Mouse (Mus musculus) heart, postnatal 4 days (tissue): ENCODE results near the gene Amy2a3. TPM values are rescaled to one million over a fixed set of nuclear protein-coding genes. Genes with fewer than 3 reads are reported as not detected.
"Not testable (repeated sequence)": the region's sequence is repeated elsewhere in the genome, so short reads cannot be mapped to it uniquely, and the experiment has no call there.

ENCODE experiments used
- DNase-seq: peaks from one replicate; pipeline ENCODE4 v3.0.0; 2021
- total RNA-seq, 2 experiments: library from RNA; stranded (reverse); gene quantifications; 2 replicates each; pipeline ENCODE4 v1.2.3; 2021

Amy2a3 gene
- not detected for total RNA-seq

GRCm38 (mm10) chr3:113323952-113324351 is at the start of gene Amy2a3:
TSS of gene Amy2a3 (minus strand) at chr3:113324052.
- DNase-seq: not testable (repeated sequence)

DNA sequence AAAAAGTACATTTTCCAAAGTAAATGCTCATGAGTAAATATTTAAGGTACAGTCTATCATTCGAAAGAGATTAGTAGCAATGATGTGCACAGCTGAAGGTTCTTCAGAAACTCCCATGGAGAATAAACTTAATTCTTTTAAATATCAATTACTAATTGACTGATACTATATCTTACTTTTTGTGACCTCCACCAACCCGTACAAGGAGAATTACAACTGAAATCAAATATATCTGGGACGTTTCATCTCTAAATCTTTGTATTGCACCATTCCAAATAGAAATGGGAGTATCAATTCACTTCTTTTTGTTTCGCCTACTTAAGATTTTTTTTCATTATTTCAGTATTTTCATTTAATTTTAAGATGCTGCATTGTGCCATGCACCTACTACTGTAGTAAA is 32.7 kb upstream of the Amy2a3 start, which contains the start of gene Amy2a2:
Amy2a2 (minus strand) TSS at position 101 of the 400 bp plus-strand sequence.
- not testable (repeated sequence) for DNase-seq

- DNase-seq: not testable (repeated sequence)
Measured at GRCm38 (mm10) chr3:113345484-113345883, 21.6 kb upstream of the Amy2a3 start.

GRCm38 (mm10) chr3:113312937-113313336 is 10.9 kb downstream of the Amy2a3 start:
- not testable (repeated sequence) for DNase-seq

DNA sequence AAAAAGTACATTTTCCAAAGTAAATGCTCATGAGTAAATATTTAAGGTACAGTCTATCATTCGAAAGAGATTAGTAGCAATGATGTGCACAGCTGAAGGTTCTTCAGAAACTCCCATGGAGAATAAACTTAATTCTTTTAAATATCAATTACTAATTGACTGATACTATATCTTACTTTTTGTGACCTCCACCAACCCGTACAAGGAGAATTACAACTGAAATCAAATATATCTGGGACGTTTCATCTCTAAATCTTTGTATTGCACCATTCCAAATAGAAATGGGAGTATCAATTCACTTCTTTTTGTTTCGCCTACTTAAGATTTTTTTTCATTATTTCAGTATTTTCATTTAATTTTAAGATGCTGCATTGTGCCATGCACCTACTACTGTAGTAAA is 32.5 kb downstream of the Amy2a3 start, which contains the start of gene Amy2a4:
Amy2a4 (minus strand) TSS at position 101 of the 400 bp plus-strand sequence.
- DNase-seq: not testable (repeated sequence)

- DNase-seq: not testable (repeated sequence)
Measured at GRCm38 (mm10) chr3:113280285-113280684, 43.6 kb downstream of the Amy2a3 start.

- DNase-seq: not testable (repeated sequence)
Measured at GRCm38 (mm10) chr3:113279586-113279985, 44.3 kb downstream of the Amy2a3 start.

Other genes starting within 250 kb of the Amy2a3 start
- gene Amy2a5, start 65.2 kb downstream of the Amy2a3 start, total RNA-seq: not detected
- gene Amy2a4, start 32.6 kb downstream of the Amy2a3 start, total RNA-seq: not detected
- gene Amy2a2, start 32.6 kb upstream of the Amy2a3 start, total RNA-seq: not detected
- not detected for gene Amy2a1, start 208.4 kb upstream of the Amy2a3 start, total RNA-seq